Mouse (Mus musculus) forebrain, embryonic 16.5 days (tissue): ENCODE measurements around the gene Inafm1. TPM values are rescaled to one million over a fixed set of nuclear protein-coding genes. Genes with fewer than 3 reads are reported as not detected.
A peak's percentile ranks its signal among the peaks of the same experiment; 100 is the strongest.
"Not testable (repeated sequence)": the region's sequence is repeated elsewhere in the genome, so short reads cannot be mapped to it uniquely, and the experiment has no call there.

Experiments
- ATAC-seq: fragments of 200-750 bp; cut with Nextera tagmentation; 2 replicates; pipeline ENCODE4 v1.8.0; 2017; ENCODE audit warnings: mild to moderate bottlenecking, moderate library complexity
- H3K27ac ChIP-seq: fragments of 300-500 bp; sonication (generic); 2 replicates; pipeline ENCODE4 v1.5.1; 2014; ENCODE audit warnings: low read length, control low read depth
- H3K27me3 ChIP-seq: fragments of 300-500 bp; sonication (generic); replicated peaks from 2 replicates; pipeline ENCODE4 v1.6.1; 2014; ENCODE audit warnings: low read length; ENCODE audit not compliant: control insufficient read depth, insufficient read depth
- H3K36me3 ChIP-seq: fragments of 300-500 bp; sonication (generic); 2 replicates; pipeline ENCODE4 v1.6.1; 2014; ENCODE audit not compliant: control insufficient read depth, insufficient read depth
- H3K4me1 ChIP-seq: fragments of 300-500 bp; sonication (generic); replicated peaks from 2 replicates; pipeline ENCODE4 v1.6.1; 2014; ENCODE audit warnings: low read length; ENCODE audit not compliant: control insufficient read depth, insufficient read depth
- H3K4me2 ChIP-seq: fragments of 300-500 bp; sonication (generic); 2 replicates; pipeline ENCODE4 v1.6.1; 2014; ENCODE audit warnings: mild to moderate bottlenecking, low read length, control low read depth
- H3K4me3 ChIP-seq: fragments of 300-500 bp; sonication (generic); replicated peaks from 2 replicates; pipeline ENCODE4 v1.5.1; 2014; ENCODE audit warnings: mild to moderate bottlenecking, low read length, control low read depth
- H3K9ac ChIP-seq: fragments of 300-500 bp; sonication (generic); replicated peaks from 2 replicates; pipeline ENCODE4 v1.6.1; 2014; ENCODE audit warnings: low read depth, low read length, control low read depth
- H3K9me3 ChIP-seq: fragments of 300-500 bp; sonication (generic); 2 replicates; pipeline ENCODE4 v1.6.1; 2016; ENCODE audit warnings: low read length; ENCODE audit not compliant: control insufficient read depth
- WGBS: fragments of 180-500 bp; shearing (Covaris S2); extraction: QIAGEN DNeasy Blood & Tissue Kit; methylation state at CpG from one replicate; pipeline ENCODE4 v1.1.7; 2014; 5-methylcytosine and 5-hydroxymethylcytosine counted together
- polyA plus RNA-seq: library from polyadenylated mRNA; unstranded; fragments of >200 nt; fragmentation: Nextera tagmentation; extraction: Ambion mirVana; gene quantifications from 2 replicates; pipeline ENCODE4 v1.2.1, GENCODE M21; 2015

Inafm1 gene
- polyA plus RNA-seq, 1 experiment from 2014 or later: 27.2 TPM

GRCm38 (mm10) chr7:16312011-16312671, 38.7 kb upstream of the Inafm1 start:
- Histone ChIP-seq H3K4me1 (peaks cover 43% of the 10 kb centered on the region), H3K9ac (peak overlapping the region; percentile 78), H3K27ac (no peak overlapping the region), H3K9me3 (no peaks in the 10 kb centered on the region), H3K4me2 (peak overlapping the region; percentile 98), H3K4me3 (peak overlapping the region; percentile 75), H3K36me3 (no peaks in the 10 kb centered on the region), H3K27me3 (peaks cover 4% of the 10 kb centered on the region; the same call in 1 of the 2 replicates)
- under 1% methylated on average over 47 of the region's 49 CpGs for WGBS
- no peak for ATAC-seq

DNA sequence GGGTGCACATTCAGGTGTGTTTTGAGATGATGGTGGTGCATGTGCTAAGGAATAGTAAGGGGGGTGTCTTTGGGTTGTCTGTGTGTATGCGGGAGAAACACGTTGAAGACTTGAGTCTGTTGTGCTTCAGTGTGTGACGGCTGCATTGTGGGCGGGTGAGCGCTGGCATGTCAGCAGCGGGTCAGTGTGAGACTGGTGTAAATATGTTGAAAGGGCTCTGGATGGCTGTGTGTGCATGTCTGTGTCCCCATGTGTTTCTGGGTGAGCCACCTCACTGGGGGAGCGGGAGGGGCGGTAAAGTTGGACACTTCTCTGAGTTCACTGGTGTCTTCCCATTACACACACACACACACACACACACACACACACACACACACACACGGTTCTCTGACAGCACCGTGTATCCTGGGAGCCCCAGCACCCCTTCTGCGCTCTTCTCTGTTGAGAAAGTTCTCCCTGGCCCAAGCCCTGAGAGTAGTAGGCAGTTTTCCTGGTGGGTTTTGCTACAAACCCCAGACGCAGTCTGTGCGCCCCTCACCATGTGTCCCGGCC, 38.1 kb upstream of the Inafm1 start:
- Histone ChIP-seq H3K9me3 (no peaks in the 10 kb centered on the region), H3K4me3 (peak overlapping the region; percentile 75), H3K27ac (no peak overlapping the region), H3K36me3 (no peaks in the 10 kb centered on the region), H3K4me1 (peaks cover 43% of the 10 kb centered on the region), H3K9ac (peak overlapping the region; percentile 78), H3K4me2 (peak overlapping the region; percentile 98), H3K27me3 (peaks cover 4% of the 10 kb centered on the region; the same call in 1 of the 2 replicates)
- no peak for ATAC-seq
- 2% methylated on average over 14 of the region's 14 CpGs for WGBS

DNA sequence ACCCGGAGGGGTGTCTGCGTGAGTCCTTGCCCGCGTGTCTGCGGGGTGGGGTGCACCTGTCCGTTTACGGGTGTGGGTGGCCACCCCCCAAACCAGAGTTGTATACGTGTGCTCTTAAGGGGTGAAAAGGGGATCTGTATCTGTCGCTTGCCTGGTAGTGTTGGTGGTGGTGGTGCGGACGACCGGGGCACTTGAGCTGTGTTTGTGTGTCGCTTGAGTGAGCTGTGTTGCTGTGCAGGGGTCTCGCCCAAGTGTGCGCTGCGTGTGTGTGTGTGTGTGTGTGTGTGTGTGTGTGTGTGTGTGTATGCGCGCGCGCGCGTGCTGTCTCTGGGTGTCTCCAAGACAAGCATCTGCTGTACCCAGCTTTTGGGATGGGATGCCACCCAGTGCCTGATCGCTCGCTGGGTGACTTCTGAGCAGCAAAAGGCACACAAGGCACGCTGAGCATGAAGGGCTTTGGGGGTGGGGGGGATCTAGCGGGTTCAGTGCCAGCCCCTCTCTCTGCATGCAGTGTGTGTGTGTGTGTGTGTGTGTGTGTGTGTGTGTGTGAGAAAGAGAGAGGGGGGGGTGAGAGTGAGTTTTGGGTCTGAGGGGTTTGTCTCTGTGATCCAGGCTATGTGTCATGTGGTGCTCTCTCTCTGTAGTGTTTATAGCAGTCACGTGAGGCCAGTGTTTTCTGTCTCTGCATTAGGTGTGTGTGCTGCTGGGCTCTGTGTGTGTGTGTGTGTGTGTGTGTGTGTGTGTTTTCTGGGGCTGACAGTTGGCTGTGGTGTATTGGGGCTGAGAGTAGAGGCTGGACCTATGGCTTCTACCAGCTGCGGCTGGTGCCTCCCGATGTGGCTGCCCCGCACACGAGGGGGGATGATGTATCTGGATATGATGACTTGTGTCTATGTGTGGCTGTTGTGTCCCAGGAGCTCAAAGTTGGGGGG, 37.4 kb upstream of the Inafm1 start:
- WGBS: 0% methylated on average over 31 of the region's 31 CpGs
- ATAC-seq: peak; percentile 14
- Histone ChIP-seq H3K9ac (peak overlapping the region; percentile 63), H3K27me3 (peaks cover 4% of the 10 kb centered on the region; the same call in 1 of the 2 replicates), H3K27ac (peak overlapping the region; percentile 67; the same call in 1 of the 2 replicates), H3K4me2 (peak overlapping the region; percentile 98), H3K9me3 (no peaks in the 10 kb centered on the region), H3K36me3 (no peaks in the 10 kb centered on the region), H3K4me1 (peaks cover 43% of the 10 kb centered on the region), H3K4me3 (peak overlapping the region; percentile 75)

- peak overlapping the region; percentile 98 for H3K4me2 ChIP-seq
- no peaks in the 10 kb centered on the region for H3K36me3 ChIP-seq
- H3K9ac ChIP-seq: peak overlapping the region; percentile 63
- H3K9me3 ChIP-seq: no peaks in the 10 kb centered on the region
- H3K4me1 ChIP-seq: peaks cover 43% of the 10 kb centered on the region
- WGBS: under 1% methylated on average over 32 of the region's 56 CpGs
- peak; percentile 8 for ATAC-seq
- peaks cover 4% of the 10 kb centered on the region; the same call in 1 of the 2 replicates for H3K27me3 ChIP-seq
- peak overlapping the region; percentile 67 for H3K27ac ChIP-seq
- H3K4me3 ChIP-seq: peak overlapping the region; percentile 75
These were observed 36.7 kb upstream of the Inafm1 start for GRCm38 (mm10) chr7:16310020-16310520.

DNA sequence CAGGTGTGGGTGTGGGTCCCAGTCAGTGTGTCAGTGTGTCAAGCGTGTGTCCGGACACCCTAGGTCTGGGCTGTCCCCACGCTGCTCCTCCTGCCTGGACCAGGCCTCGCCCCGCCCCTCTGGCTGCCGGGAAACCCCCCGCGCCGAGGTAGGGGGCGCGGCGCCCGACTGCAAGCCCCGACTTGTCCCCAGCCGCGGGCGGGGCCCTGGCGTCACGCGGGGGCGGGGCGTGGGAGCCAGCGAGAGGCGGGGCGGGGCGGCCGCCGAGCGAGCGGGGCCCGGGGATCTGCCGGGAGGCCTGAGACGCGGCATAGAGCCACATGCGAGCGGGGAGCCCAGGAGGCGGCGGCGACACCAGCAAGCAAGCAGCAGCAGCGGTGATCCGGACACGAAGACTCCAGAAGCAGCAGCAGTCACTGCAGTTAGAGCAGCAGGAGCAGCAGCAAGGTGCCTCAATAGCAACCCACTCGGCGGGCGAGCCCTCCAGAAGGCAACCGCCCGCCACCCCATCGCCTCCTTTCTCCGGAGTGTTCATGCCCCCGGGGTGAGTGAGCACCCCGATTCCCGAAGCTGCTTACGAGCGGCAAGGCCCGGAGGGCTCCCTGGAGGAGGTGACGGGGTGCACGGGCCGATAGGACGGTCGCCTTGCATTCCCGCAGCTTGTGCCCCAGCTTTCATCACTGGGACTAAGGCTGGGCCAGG, 36.1 kb upstream of the Inafm1 start:
- H3K4me3 ChIP-seq: peak overlapping the region; percentile 75
- H3K9me3 ChIP-seq: no peaks in the 10 kb centered on the region
- ATAC-seq: peak; percentile 32
- peaks cover 4% of the 10 kb centered on the region; the same call in 1 of the 2 replicates for H3K27me3 ChIP-seq
- under 1% methylated on average over 51 of the region's 61 CpGs for WGBS
- H3K4me2 ChIP-seq: peak overlapping the region; percentile 98
- no peaks in the 10 kb centered on the region for H3K36me3 ChIP-seq
- peaks cover 43% of the 10 kb centered on the region for H3K4me1 ChIP-seq
- peak overlapping the region; percentile 47 for H3K27ac ChIP-seq
- peak overlapping the region; percentile 63 for H3K9ac ChIP-seq

DNA sequence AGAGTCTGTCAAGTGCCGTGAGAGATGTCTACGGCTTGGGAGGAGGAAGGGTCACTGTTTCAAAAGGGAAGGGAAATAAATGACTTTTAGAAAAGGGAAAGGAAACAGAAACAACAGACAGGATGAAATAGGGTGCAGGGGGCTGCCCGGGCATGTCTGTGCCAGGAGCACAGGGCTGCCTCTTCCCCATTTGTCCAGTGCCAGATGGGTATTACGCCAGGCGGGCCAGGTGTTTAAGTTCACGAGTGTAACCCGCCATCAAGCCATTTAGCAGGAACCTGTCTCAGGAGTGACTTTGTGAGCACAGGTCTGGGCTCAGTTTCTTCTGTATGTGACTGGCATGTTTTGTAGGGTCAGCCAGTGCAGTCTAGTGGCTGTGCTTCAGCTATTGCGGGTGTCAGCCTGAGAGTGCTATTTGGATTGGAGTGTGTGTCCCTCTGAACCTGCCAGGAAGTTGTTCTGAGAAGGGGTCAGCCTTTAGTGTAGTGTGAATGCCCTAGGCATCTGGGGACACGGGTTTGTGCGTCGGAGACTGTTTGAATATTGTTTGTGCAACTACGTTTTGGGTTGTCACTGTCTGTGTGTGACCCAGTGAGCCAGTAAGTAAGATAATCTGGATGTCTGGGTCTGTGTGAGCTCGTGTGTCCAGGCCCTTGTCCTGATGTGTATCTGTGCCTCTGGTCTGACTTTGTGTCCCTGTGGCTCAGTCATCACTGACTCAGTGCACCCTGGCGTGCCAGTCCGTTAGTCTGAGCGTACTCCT, 35.3 kb upstream of the Inafm1 start:
- WGBS: 39% methylated on average over 16 of the region's 16 CpGs
- Histone ChIP-seq H3K4me2 (peak overlapping the region; percentile 98), H3K4me3 (peak overlapping the region; percentile 75), H3K27ac (no peak overlapping the region), H3K9ac (peak overlapping the region; percentile 63), H3K27me3 (peaks cover 4% of the 10 kb centered on the region; the same call in 1 of the 2 replicates), H3K36me3 (no peaks in the 10 kb centered on the region), H3K9me3 (no peaks in the 10 kb centered on the region), H3K4me1 (peaks cover 43% of the 10 kb centered on the region)
- no peak for ATAC-seq

DNA sequence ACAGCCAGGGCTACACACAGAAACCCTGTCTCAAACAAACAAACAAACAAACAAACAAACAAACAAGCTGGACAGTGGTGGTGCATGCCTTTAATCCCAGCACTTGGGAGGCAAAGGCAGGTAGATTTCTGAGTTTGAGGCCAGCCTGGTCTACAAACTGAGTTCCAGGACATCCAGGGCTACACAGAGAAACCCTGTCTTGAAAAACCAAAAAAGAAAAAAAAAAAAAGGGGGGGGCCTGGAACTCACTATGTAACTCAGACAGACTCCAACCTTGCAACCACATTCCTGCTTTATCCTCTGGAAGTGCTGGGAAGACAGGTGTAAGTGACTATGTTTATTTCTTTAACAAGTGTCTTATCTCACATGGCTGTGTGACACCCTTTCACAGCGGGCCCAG, 34.7 kb upstream of the Inafm1 start, which contains the start of gene Bbc3:
Gene Bbc3, plus strand, starts transcription at position 301 of the 400 bp plus-strand sequence.
- not testable (repeated sequence) for H3K36me3 ChIP-seq, H3K27ac ChIP-seq, H3K9me3 ChIP-seq, H3K27me3 ChIP-seq, ATAC-seq
- peaks cover 36% of the 10 kb centered on the region for H3K4me1 ChIP-seq
- peak within 1 kb of the TSS; percentile 98 for H3K4me2 ChIP-seq
- peak within 1 kb of the TSS; percentile 63 for H3K9ac ChIP-seq
- peak within 1 kb of the TSS; percentile 75 for H3K4me3 ChIP-seq
- 62% methylated on average over 1 of the region's 1 CpGs for WGBS

DNA sequence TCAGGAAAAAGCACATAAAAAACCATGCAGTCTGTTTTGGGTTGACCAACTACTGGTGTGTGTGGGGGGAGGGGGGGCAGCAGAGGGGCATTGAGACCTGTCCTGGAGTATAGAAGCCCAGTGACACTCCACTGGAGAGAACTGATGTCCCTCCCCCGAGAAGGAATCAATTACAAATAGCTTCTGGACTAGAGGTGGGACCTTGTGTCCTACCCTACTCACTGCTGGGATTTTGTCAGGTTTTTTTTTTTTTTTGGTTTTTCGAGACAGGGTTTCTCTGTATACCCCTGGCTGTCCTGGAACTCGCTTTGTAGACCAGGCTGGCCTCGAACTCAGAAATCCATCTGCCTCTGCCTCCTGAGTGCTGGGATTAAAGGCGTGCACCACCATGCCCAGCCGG, 33.7 kb upstream of the Inafm1 start:
- H3K36me3 ChIP-seq, ATAC-seq, H3K4me2 ChIP-seq, H3K4me3 ChIP-seq, H3K27me3 ChIP-seq, H3K27ac ChIP-seq, H3K9ac ChIP-seq, H3K9me3 ChIP-seq: not testable (repeated sequence)
- 86% methylated on average over 6 of the region's 6 CpGs for WGBS
- peaks cover 27% of the 10 kb centered on the region for H3K4me1 ChIP-seq
